Mouse (Mus musculus): ENCODE measurements around the gene Drc1. TPM values are rescaled to one million over a fixed set of nuclear protein-coding genes. Genes with fewer than 3 reads are reported as not detected.

The Drc1 gene
- polyA plus RNA-seq, 1 experiment from 2014 or later: not detected

DNA sequence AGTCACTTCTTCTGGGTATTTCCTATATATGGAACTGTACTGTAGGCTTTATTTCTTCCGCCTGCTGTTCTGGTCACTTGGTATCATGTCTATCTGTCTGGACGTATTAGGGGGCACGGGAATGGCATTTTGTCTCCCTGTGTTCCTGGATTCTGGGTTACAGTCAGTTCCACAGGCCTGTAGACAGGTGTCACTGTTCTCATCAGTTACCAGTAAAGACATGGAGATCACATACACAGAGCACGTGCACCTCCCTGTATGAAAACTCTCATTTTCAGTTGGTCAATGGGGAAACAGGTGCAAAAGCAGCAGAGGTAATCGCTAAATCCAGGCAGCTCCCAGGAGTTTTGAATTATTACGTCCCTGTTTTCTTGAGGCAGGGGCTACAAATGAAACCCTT, 106.5 kb downstream of the Drc1 start:
- no peak for ATAC-seq (ENCODE audit: insufficient number of reproducible peaks, insufficient read depth, low FRiP score, low read depth)
- no peak overlapping the region for H3K27ac ChIP-seq (replicated peaks in 1 of 2; ENCODE audit: control insufficient read depth in 1 of 2, insufficient read depth in 1 of 2, low read depth in 2 of 2, low read length in 2 of 2)
- no peak overlapping the region for H3K4me2 ChIP-seq (ENCODE audit: low read length)
- H3K27me3 ChIP-seq (ENCODE audit: control insufficient read depth, insufficient read depth, low read length): no peaks in the 10 kb centered on the region
- WGBS: 72% methylated on average over 6 of the region's 6 CpGs
- H3K9ac ChIP-seq (ENCODE audit: low read length): no peak overlapping the region
- H3K9me3 ChIP-seq (ENCODE audit: control insufficient read depth, low read length): no peaks in the 10 kb centered on the region
- H3K36me3 ChIP-seq (ENCODE audit: control insufficient read depth, insufficient read depth, low read length): no peaks in the 10 kb centered on the region
- H3K4me3 ChIP-seq (ENCODE audit: control insufficient read depth in 1 of 2, insufficient read depth in 1 of 2, low read depth in 1 of 2, low read length in 2 of 2): no peak overlapping the region
- H3K4me1 ChIP-seq (ENCODE audit: control insufficient read depth in 2 of 2, insufficient read depth in 2 of 2, low read length in 2 of 2): peaks cover 2 to 7% of the 10 kb centered on the region in 2 experiments; a peak in 1 of 4 replicates

DNA sequence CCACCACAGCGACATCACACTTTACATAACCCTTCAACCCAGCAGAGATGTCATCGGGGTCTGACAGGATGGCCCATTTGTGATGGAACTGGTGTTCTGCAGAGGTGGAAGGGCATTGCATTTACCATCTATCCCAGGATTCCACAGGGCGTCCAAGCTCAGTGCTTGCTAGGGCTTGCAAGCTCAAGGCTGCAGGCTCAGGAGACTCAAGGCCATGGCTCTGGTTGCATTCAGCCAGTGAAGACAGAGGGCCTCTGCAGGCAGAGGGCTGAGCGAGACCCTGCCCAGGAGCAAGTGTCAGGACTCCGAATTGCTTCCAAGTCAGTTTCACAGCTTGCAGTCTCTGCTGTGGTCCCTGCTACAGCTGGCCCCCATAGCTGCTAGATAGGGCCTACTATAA, 108.6 kb downstream of the Drc1 start:
- no peak overlapping the region for H3K9ac ChIP-seq (ENCODE audit: low read length)
- H3K9me3 ChIP-seq (ENCODE audit: control insufficient read depth, low read length): no peaks in the 10 kb centered on the region
- H3K4me1 ChIP-seq (ENCODE audit: control insufficient read depth in 2 of 2, insufficient read depth in 2 of 2, low read length in 2 of 2): peaks cover 2 to 7% of the 10 kb centered on the region in 2 experiments; a peak in 1 of 4 replicates
- no peak overlapping the region for H3K4me2 ChIP-seq (ENCODE audit: low read length)
- ATAC-seq (ENCODE audit: insufficient number of reproducible peaks, insufficient read depth, low FRiP score, low read depth): no peak
- no peak overlapping the region for H3K4me3 ChIP-seq (ENCODE audit: control insufficient read depth in 1 of 2, insufficient read depth in 1 of 2, low read depth in 1 of 2, low read length in 2 of 2)
- H3K36me3 ChIP-seq (ENCODE audit: control insufficient read depth, insufficient read depth, low read length): no peaks in the 10 kb centered on the region
- H3K27ac ChIP-seq (replicated peaks in 1 of 2; ENCODE audit: control insufficient read depth in 1 of 2, insufficient read depth in 1 of 2, low read depth in 2 of 2, low read length in 2 of 2): no peak overlapping the region
- WGBS: 80% methylated on average over 5 of the region's 5 CpGs
- H3K27me3 ChIP-seq (ENCODE audit: control insufficient read depth, insufficient read depth, low read length): no peaks in the 10 kb centered on the region

DNA sequence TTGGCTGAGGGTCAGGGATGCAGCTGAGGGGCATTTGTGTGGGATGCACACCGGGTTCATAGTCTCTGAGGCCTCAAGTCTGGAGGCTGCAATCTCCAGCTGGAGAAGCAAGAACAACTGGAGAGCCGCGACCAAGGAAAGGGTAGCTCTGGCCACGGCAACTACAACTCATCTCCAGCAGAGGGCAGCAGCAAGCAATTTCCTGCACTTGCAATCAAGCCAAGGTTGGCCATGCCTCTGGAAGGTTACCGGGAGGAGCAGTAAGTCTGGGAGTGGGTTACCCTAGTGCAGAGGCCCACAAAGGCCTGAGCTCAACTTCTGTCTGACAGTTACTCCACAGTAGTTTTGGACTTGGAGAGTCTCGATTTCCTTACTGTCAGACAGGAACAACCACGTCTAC, 110.3 kb downstream of the Drc1 start:
- Histone ChIP-seq H3K27me3 (ENCODE audit: control insufficient read depth, insufficient read depth, low read length) (no peaks in the 10 kb centered on the region), H3K4me3 (ENCODE audit: control insufficient read depth in 1 of 2, insufficient read depth in 1 of 2, low read depth in 1 of 2, low read length in 2 of 2) (no peak overlapping the region), H3K27ac (replicated peaks in 1 of 2; ENCODE audit: control insufficient read depth in 1 of 2, insufficient read depth in 1 of 2, low read depth in 2 of 2, low read length in 2 of 2) (no peak overlapping the region), H3K9ac (ENCODE audit: low read length) (no peak overlapping the region), H3K4me1 (ENCODE audit: control insufficient read depth in 2 of 2, insufficient read depth in 2 of 2, low read length in 2 of 2) (peaks cover 2 to 7% of the 10 kb centered on the region in 2 experiments; a peak in 1 of 4 replicates), H3K4me2 (ENCODE audit: low read length) (no peak overlapping the region), H3K9me3 (ENCODE audit: control insufficient read depth, low read length) (no peaks in the 10 kb centered on the region), H3K36me3 (ENCODE audit: control insufficient read depth, insufficient read depth, low read length) (no peaks in the 10 kb centered on the region)
- WGBS: 26% methylated on average over 7 of the region's 7 CpGs
- ATAC-seq (ENCODE audit: insufficient number of reproducible peaks, insufficient read depth, low FRiP score, low read depth): no peak

DNA sequence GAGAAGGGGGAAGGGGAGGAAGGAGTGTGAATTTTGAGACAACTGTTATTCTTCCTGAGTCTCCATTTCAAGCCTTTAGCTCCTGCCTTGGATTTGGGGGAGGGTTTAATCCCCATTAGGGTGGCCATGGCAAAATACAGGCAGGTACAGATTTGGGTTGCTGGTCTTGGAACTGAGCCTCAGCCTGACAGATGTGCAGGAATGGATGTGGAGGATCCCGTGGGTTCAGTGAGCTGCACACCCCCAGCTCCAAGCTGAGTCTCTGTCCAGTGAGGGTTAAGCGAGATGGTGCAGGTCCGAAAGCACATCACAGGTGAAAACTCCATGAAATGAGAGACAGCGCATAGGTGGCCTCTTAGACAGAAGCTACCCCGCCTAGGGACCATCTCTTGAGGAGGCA, 119.3 kb downstream of the Drc1 start:
- Histone ChIP-seq H3K4me1 (ENCODE audit: control insufficient read depth in 2 of 2, insufficient read depth in 2 of 2, low read length in 2 of 2) (peaks cover 6 to 11% of the 10 kb centered on the region in 2 experiments), H3K9me3 (ENCODE audit: control insufficient read depth, low read length) (no peaks in the 10 kb centered on the region), H3K4me2 (ENCODE audit: low read length) (peak overlapping the region; percentile 2; the same call in 1 of the 2 replicates), H3K27ac (replicated peaks in 1 of 2; ENCODE audit: control insufficient read depth in 1 of 2, insufficient read depth in 1 of 2, low read depth in 2 of 2, low read length in 2 of 2) (peak overlapping the region; percentile 83 to 85), H3K4me3 (ENCODE audit: control insufficient read depth in 1 of 2, insufficient read depth in 1 of 2, low read depth in 1 of 2, low read length in 2 of 2) (no peak overlapping the region), H3K9ac (ENCODE audit: low read length) (peak overlapping the region; percentile 31), H3K36me3 (ENCODE audit: control insufficient read depth, insufficient read depth, low read length) (no peaks in the 10 kb centered on the region), H3K27me3 (ENCODE audit: control insufficient read depth, insufficient read depth, low read length) (no peaks in the 10 kb centered on the region)
- WGBS: 76% methylated on average over 5 of the region's 5 CpGs
- no peak for ATAC-seq (ENCODE audit: insufficient number of reproducible peaks, insufficient read depth, low FRiP score, low read depth)

DNA sequence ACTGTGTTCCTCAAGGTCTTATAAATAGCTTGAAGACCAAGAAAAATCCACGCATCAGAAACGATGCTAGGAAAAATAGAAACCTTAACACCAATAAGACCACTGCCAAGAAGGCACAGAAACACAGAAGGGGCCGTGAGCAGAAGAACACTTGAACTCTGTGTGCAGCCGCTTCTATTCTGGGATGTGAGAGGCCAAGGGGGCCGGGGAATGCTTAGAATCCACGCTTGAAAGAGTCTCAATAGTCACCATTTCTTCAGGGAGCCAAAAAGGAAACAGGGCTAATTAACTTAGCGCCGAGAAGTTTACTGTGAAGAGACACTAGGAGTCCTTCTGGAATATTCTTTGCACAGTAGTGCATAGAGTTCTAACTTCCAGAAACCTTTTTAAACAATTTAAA, 120.0 kb downstream of the Drc1 start:
- no peak for ATAC-seq (ENCODE audit: insufficient number of reproducible peaks, insufficient read depth, low FRiP score, low read depth)
- H3K9ac ChIP-seq (ENCODE audit: low read length): no peak overlapping the region; the same call in 1 of the 2 replicates

DNA sequence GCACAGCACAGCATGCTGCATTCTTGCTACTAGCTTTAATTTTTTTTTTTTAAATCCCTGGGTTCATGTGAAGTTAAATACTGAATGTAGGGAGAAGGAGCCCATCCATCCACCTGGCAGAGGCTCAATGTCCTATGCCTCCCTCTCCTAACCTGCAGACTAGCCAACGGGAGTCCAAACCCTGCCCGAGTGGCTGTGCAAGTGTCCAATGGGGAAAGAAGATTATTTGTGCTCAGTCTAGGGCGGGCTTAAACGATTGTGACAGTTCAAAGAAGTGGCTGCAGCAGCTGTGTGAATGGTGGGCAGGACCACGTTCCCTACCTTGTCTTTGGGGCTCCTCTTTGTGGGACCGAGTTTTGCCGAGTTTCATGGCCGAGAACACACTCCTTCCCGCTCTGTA, 125.7 kb downstream of the Drc1 start:
- H3K9me3 ChIP-seq (ENCODE audit: control insufficient read depth, low read length): no peaks in the 10 kb centered on the region
- peak overlapping the region; percentile 41 for H3K4me2 ChIP-seq (ENCODE audit: low read length)
- H3K4me3 ChIP-seq (ENCODE audit: control insufficient read depth in 1 of 2, insufficient read depth in 1 of 2, low read depth in 1 of 2, low read length in 2 of 2): no peak overlapping the region
- peaks cover 0 to 3% of the 10 kb centered on the region in 2 experiments; a peak in 1 of 4 replicates for H3K4me1 ChIP-seq (ENCODE audit: control insufficient read depth in 2 of 2, insufficient read depth in 2 of 2, low read length in 2 of 2)
- no peak for ATAC-seq (ENCODE audit: insufficient number of reproducible peaks, insufficient read depth, low FRiP score, low read depth)
- 14% methylated on average over 9 of the region's 9 CpGs for WGBS
- H3K27me3 ChIP-seq (ENCODE audit: control insufficient read depth, insufficient read depth, low read length): no peaks in the 10 kb centered on the region
- no peaks in the 10 kb centered on the region for H3K36me3 ChIP-seq (ENCODE audit: control insufficient read depth, insufficient read depth, low read length)
- H3K9ac ChIP-seq (ENCODE audit: low read length): no peak overlapping the region
- no peak overlapping the region for H3K27ac ChIP-seq (replicated peaks in 1 of 2; ENCODE audit: control insufficient read depth in 1 of 2, insufficient read depth in 1 of 2, low read depth in 2 of 2, low read length in 2 of 2)

More for the DNA sequence above, 120.0 kb downstream of the Drc1 start:
- Histone ChIP-seq H3K4me3 (ENCODE audit: control insufficient read depth in 1 of 2, insufficient read depth in 1 of 2, low read depth in 1 of 2, low read length in 2 of 2) (no peak overlapping the region), H3K27me3 (ENCODE audit: control insufficient read depth, insufficient read depth, low read length) (no peaks in the 10 kb centered on the region), H3K27ac (replicated peaks in 1 of 2; ENCODE audit: control insufficient read depth in 1 of 2, insufficient read depth in 1 of 2, low read depth in 2 of 2, low read length in 2 of 2) (peak overlapping the region; percentile 83 to 85), H3K9me3 (ENCODE audit: control insufficient read depth, low read length) (no peaks in the 10 kb centered on the region), H3K36me3 (ENCODE audit: control insufficient read depth, insufficient read depth, low read length) (no peaks in the 10 kb centered on the region), H3K4me1 (ENCODE audit: control insufficient read depth in 2 of 2, insufficient read depth in 2 of 2, low read length in 2 of 2) (peaks cover 6 to 11% of the 10 kb centered on the region in 2 experiments), H3K4me2 (ENCODE audit: low read length) (peak overlapping the region; percentile 2; the same call in 1 of the 2 replicates)
- 18% methylated on average over 8 of the region's 8 CpGs for WGBS

DNA sequence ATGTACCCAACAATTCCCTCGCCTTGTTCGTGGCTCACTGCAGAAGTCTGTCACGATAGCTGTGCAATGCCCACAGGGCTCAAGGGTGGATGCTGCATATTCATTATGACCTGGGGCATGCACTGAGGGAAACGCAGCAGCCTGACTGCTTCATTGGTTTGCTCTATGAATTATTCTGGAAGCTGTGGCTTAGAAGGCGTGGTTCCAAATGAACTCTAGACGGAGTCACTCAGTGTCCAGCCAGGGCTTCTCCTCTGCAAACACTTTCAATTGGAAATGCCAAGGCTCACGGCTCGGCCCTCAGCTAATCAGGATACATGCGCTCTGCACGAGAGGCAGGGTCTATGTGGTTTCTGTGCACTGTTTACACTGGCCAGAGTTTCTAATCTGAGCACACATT, 130.3 kb downstream of the Drc1 start:
- Histone ChIP-seq H3K9me3 (ENCODE audit: control insufficient read depth, low read length) (no peaks in the 10 kb centered on the region), H3K36me3 (ENCODE audit: control insufficient read depth, insufficient read depth, low read length) (no peaks in the 10 kb centered on the region), H3K9ac (ENCODE audit: low read length) (no peak overlapping the region), H3K4me2 (ENCODE audit: low read length) (no peak overlapping the region), H3K27ac (replicated peaks in 1 of 2; ENCODE audit: control insufficient read depth in 1 of 2, insufficient read depth in 1 of 2, low read depth in 2 of 2, low read length in 2 of 2) (no peak overlapping the region), H3K27me3 (ENCODE audit: control insufficient read depth, insufficient read depth, low read length) (no peaks in the 10 kb centered on the region), H3K4me3 (ENCODE audit: control insufficient read depth in 1 of 2, insufficient read depth in 1 of 2, low read depth in 1 of 2, low read length in 2 of 2) (no peak overlapping the region), H3K4me1 (ENCODE audit: control insufficient read depth in 2 of 2, insufficient read depth in 2 of 2, low read length in 2 of 2) (peaks cover 0 to 3% of the 10 kb centered on the region in 2 experiments; a peak in 1 of 4 replicates)
- no peak for ATAC-seq (ENCODE audit: insufficient number of reproducible peaks, insufficient read depth, low FRiP score, low read depth)
- WGBS: 68% methylated on average over 10 of the region's 10 CpGs

DNA sequence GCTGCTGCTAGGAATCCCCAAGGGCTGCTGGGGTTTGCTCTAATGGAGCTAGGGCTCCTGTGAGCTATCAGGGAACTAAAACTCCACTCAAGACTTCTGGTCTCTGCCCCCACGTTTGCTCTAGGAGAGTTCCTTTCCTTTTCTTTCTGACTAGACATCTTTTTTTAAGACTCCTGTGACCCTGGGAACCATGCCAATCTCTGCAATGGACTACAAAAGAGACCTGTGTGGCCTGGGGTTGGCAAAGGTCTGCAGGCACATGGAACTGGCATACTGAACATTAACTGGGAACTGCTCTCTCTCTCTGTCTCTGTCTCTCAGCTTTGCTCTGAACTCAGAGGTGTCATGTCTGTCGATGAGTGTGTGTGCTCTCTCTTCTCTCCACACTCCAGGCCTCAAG, 134.2 kb downstream of the Drc1 start:
- H3K9ac ChIP-seq (ENCODE audit: low read length): no peak overlapping the region
- H3K4me2 ChIP-seq (ENCODE audit: low read length): no peak overlapping the region
- no peak overlapping the region for H3K4me3 ChIP-seq (ENCODE audit: control insufficient read depth in 1 of 2, insufficient read depth in 1 of 2, low read depth in 1 of 2, low read length in 2 of 2)
- H3K36me3 ChIP-seq (ENCODE audit: control insufficient read depth, insufficient read depth, low read length): no peaks in the 10 kb centered on the region
- no peak for ATAC-seq (ENCODE audit: insufficient number of reproducible peaks, insufficient read depth, low FRiP score, low read depth)
- 0 out of 4 replicates have a peak, but pooled peaks cover 0 to 3% of the 10 kb centered on the region in 2 experiments for H3K4me1 ChIP-seq (ENCODE audit: control insufficient read depth in 2 of 2, insufficient read depth in 2 of 2, low read length in 2 of 2)
- H3K27ac ChIP-seq (replicated peaks in 1 of 2; ENCODE audit: control insufficient read depth in 1 of 2, insufficient read depth in 1 of 2, low read depth in 2 of 2, low read length in 2 of 2): no peak overlapping the region
- no peaks in the 10 kb centered on the region; the same call in 1 of the 2 replicates for H3K27me3 ChIP-seq (ENCODE audit: control insufficient read depth, insufficient read depth, low read length)
- H3K9me3 ChIP-seq (ENCODE audit: control insufficient read depth, low read length): no peaks in the 10 kb centered on the region
- WGBS: 42% methylated on average over 2 of the region's 2 CpGs
